Mouse (Mus musculus): ENCODE measurements around the gene Rtca. TPM values are rescaled to one million over a fixed set of nuclear protein-coding genes. Genes with fewer than 3 reads are reported as not detected.
A peak's percentile ranks its signal among the peaks of the same experiment; 100 is the strongest.

The Rtca gene
- polyA plus RNA-seq, 1 experiment from 2014 or later = 95.6 TPM

GRCm38 (mm10) chr3:116520141-116520761, 12.2 kb upstream of the Rtca start:
- Histone ChIP-seq H3K4me2 (replicated peaks; ENCODE audit: low read depth, low read length) (no peak overlapping the region), H3K27ac (ENCODE audit: low read depth, low read length) (no peak overlapping the region), H3K36me3 (ENCODE audit: control insufficient read depth, insufficient read depth, low read length) (peaks cover 4% of the 10 kb centered on the region; the same call in 1 of the 2 replicates), H3K4me3 (ENCODE audit: low read length) (no peak overlapping the region), H3K9me3 (ENCODE audit: control insufficient read depth, low read length) (no peaks in the 10 kb centered on the region), H3K4me1 (ENCODE audit: control insufficient read depth, insufficient read depth, low read length) (no peaks in the 10 kb centered on the region), H3K9ac (ENCODE audit: low read depth, low read length) (no peak overlapping the region), H3K27me3 (ENCODE audit: control insufficient read depth, insufficient read depth, low read length) (no peaks in the 10 kb centered on the region)
- ATAC-seq (ENCODE audit: low FRiP score, low TSS enrichment) = no peak
- WGBS = 84% methylated on average over 12 of the region's 12 CpGs

GRCm38 (mm10) chr3:116512904-116513716, 5.1 kb upstream of the Rtca start, which contains the start of gene Dbt:
Gene Dbt, plus strand, starts transcription at chr3:116513070.
- WGBS = 1% methylated on average over 36 of the region's 36 CpGs
- Histone ChIP-seq H3K4me2 (replicated peaks; ENCODE audit: low read depth, low read length) (peak within 1 kb of the TSS; percentile 65), H3K27ac (ENCODE audit: low read depth, low read length) (no peak within 1 kb of the TSS), H3K9ac (ENCODE audit: low read depth, low read length) (peak within 1 kb of the TSS; percentile 63), H3K27me3 (ENCODE audit: control insufficient read depth, insufficient read depth, low read length) (no peaks in the 10 kb centered on the region), H3K4me3 (ENCODE audit: low read length) (peak within 1 kb of the TSS; percentile 69), H3K9me3 (ENCODE audit: control insufficient read depth, low read length) (no peaks in the 10 kb centered on the region), H3K36me3 (ENCODE audit: control insufficient read depth, insufficient read depth, low read length) (peaks cover 3% of the 10 kb centered on the region; the same call in 1 of the 2 replicates), H3K4me1 (ENCODE audit: control insufficient read depth, insufficient read depth, low read length) (peaks cover 5% of the 10 kb centered on the region; the same call in 1 of the 2 replicates)
- peak; percentile 97 for ATAC-seq (ENCODE audit: low FRiP score, low TSS enrichment)

- 48% methylated on average over 12 of the region's 12 CpGs for WGBS
- ATAC-seq (ENCODE audit: low FRiP score, low TSS enrichment) = peak; percentile 29
- Histone ChIP-seq H3K36me3 (ENCODE audit: control insufficient read depth, insufficient read depth, low read length) (no peaks in the 10 kb centered on the region), H3K4me1 (ENCODE audit: control insufficient read depth, insufficient read depth, low read length) (peaks cover 5% of the 10 kb centered on the region; the same call in 1 of the 2 replicates), H3K4me2 (replicated peaks; ENCODE audit: low read depth, low read length) (peak overlapping the region; percentile 65), H3K27me3 (ENCODE audit: control insufficient read depth, insufficient read depth, low read length) (no peaks in the 10 kb centered on the region), H3K27ac (ENCODE audit: low read depth, low read length) (no peak overlapping the region), H3K9ac (ENCODE audit: low read depth, low read length) (no peak overlapping the region), H3K9me3 (ENCODE audit: control insufficient read depth, low read length) (no peaks in the 10 kb centered on the region), H3K4me3 (ENCODE audit: low read length) (peak overlapping the region; percentile 69)
Observed at GRCm38 (mm10) chr3:116512151-116512903, 4.3 kb upstream of the Rtca start.

- no peak overlapping the region for H3K27ac ChIP-seq (ENCODE audit: low read depth, low read length)
- ATAC-seq (ENCODE audit: low FRiP score, low TSS enrichment) = no peak
- H3K36me3 ChIP-seq (ENCODE audit: control insufficient read depth, insufficient read depth, low read length) = peaks cover 85% of the 10 kb centered on the region
- H3K4me3 ChIP-seq (ENCODE audit: low read length) = no peak overlapping the region
- no peak overlapping the region for H3K4me2 ChIP-seq (replicated peaks; ENCODE audit: low read depth, low read length)
- H3K4me1 ChIP-seq (ENCODE audit: control insufficient read depth, insufficient read depth, low read length) = no peaks in the 10 kb centered on the region
- no peaks in the 10 kb centered on the region for H3K9me3 ChIP-seq (ENCODE audit: control insufficient read depth, low read length)
- no peaks in the 10 kb centered on the region for H3K27me3 ChIP-seq (ENCODE audit: control insufficient read depth, insufficient read depth, low read length)
- no peak overlapping the region for H3K9ac ChIP-seq (ENCODE audit: low read depth, low read length)
- 89% methylated on average over 1 of the region's 1 CpGs for WGBS
Observed at GRCm38 (mm10) chr3:116495671-116496070, 12.3 kb downstream of the Rtca start.

GRCm38 (mm10) chr3:116493658-116494057, 14.3 kb downstream of the Rtca start:
- Histone ChIP-seq H3K4me1 (ENCODE audit: control insufficient read depth, insufficient read depth, low read length) (no peaks in the 10 kb centered on the region), H3K27me3 (ENCODE audit: control insufficient read depth, insufficient read depth, low read length) (no peaks in the 10 kb centered on the region), H3K27ac (ENCODE audit: low read depth, low read length) (no peak overlapping the region), H3K4me2 (replicated peaks; ENCODE audit: low read depth, low read length) (no peak overlapping the region), H3K9ac (ENCODE audit: low read depth, low read length) (no peak overlapping the region), H3K4me3 (ENCODE audit: low read length) (no peak overlapping the region), H3K36me3 (ENCODE audit: control insufficient read depth, insufficient read depth, low read length) (peaks cover 87% of the 10 kb centered on the region), H3K9me3 (ENCODE audit: control insufficient read depth, low read length) (no peaks in the 10 kb centered on the region)
- no peak for ATAC-seq (ENCODE audit: low FRiP score, low TSS enrichment)
- WGBS = 67% methylated on average over 5 of the region's 5 CpGs

- no peak overlapping the region for H3K4me2 ChIP-seq (replicated peaks; ENCODE audit: low read depth, low read length)
- H3K9ac ChIP-seq (ENCODE audit: low read depth, low read length) = no peak overlapping the region
- H3K27me3 ChIP-seq (ENCODE audit: control insufficient read depth, insufficient read depth, low read length) = no peaks in the 10 kb centered on the region
- no peaks in the 10 kb centered on the region for H3K4me1 ChIP-seq (ENCODE audit: control insufficient read depth, insufficient read depth, low read length)
- no peak for ATAC-seq (ENCODE audit: low FRiP score, low TSS enrichment)
- H3K9me3 ChIP-seq (ENCODE audit: control insufficient read depth, low read length) = no peaks in the 10 kb centered on the region
- 97% methylated on average over 1 of the region's 1 CpGs for WGBS
- H3K27ac ChIP-seq (ENCODE audit: low read depth, low read length) = no peak overlapping the region
- no peak overlapping the region for H3K4me3 ChIP-seq (ENCODE audit: low read length)
- peaks cover 84% of the 10 kb centered on the region for H3K36me3 ChIP-seq (ENCODE audit: control insufficient read depth, insufficient read depth, low read length)
Observed at GRCm38 (mm10) chr3:116491923-116492454, 16.0 kb downstream of the Rtca start.

GRCm38 (mm10) chr3:116490920-116491319, 17.1 kb downstream of the Rtca start:
- Histone ChIP-seq H3K9me3 (ENCODE audit: control insufficient read depth, low read length) (no peaks in the 10 kb centered on the region), H3K4me3 (ENCODE audit: low read length) (no peak overlapping the region), H3K9ac (ENCODE audit: low read depth, low read length) (no peak overlapping the region), H3K27ac (ENCODE audit: low read depth, low read length) (no peak overlapping the region), H3K36me3 (ENCODE audit: control insufficient read depth, insufficient read depth, low read length) (peaks cover 76% of the 10 kb centered on the region), H3K27me3 (ENCODE audit: control insufficient read depth, insufficient read depth, low read length) (no peaks in the 10 kb centered on the region), H3K4me1 (ENCODE audit: control insufficient read depth, insufficient read depth, low read length) (no peaks in the 10 kb centered on the region), H3K4me2 (replicated peaks; ENCODE audit: low read depth, low read length) (no peak overlapping the region)
- WGBS = 91% methylated on average over 5 of the region's 5 CpGs
- no peak for ATAC-seq (ENCODE audit: low FRiP score, low TSS enrichment)

- H3K27me3 ChIP-seq (ENCODE audit: control insufficient read depth, insufficient read depth, low read length) = no peaks in the 10 kb centered on the region
- H3K4me1 ChIP-seq (ENCODE audit: control insufficient read depth, insufficient read depth, low read length) = no peaks in the 10 kb centered on the region
- H3K9me3 ChIP-seq (ENCODE audit: control insufficient read depth, low read length) = no peaks in the 10 kb centered on the region; the same call in 1 of the 2 replicates
- 84% methylated on average over 4 of the region's 4 CpGs for WGBS
- no peak overlapping the region for H3K27ac ChIP-seq (ENCODE audit: low read depth, low read length)
- ATAC-seq (ENCODE audit: low FRiP score, low TSS enrichment) = no peak
- no peak overlapping the region for H3K9ac ChIP-seq (ENCODE audit: low read depth, low read length)
- peaks cover 9% of the 10 kb centered on the region for H3K36me3 ChIP-seq (ENCODE audit: control insufficient read depth, insufficient read depth, low read length)
- H3K4me2 ChIP-seq (replicated peaks; ENCODE audit: low read depth, low read length) = no peak overlapping the region
- no peak overlapping the region for H3K4me3 ChIP-seq (ENCODE audit: low read length)
Observed at GRCm38 (mm10) chr3:116483271-116483670, 24.7 kb downstream of the Rtca start.
